Mouse (Mus musculus) megakaryocyte-erythroid progenitor cell, adult 5-6 weeks (primary cell): Measurements from ENCODE around the gene Slc6a16. TPM values are rescaled to one million over a fixed set of nuclear protein-coding genes. Genes with fewer than 3 reads are reported as not detected.

Experiments used
- ATAC-seq: replicated peaks from 2 replicates; pipeline ENCODE4 v1.8.0; 2016; ENCODE audit warnings: mild to moderate bottlenecking, inconsistent platforms; ENCODE audit not compliant: severe bottlenecking, poor library complexity, low FRiP score, low TSS enrichment
- total RNA-seq, 2 experiments: library from RNA; stranded (forward) in 1 of 2; stranded (reverse) in 1 of 2; fragments of 200-1000, 215-1000 nt in 1 of 2; fragments of >200 nt in 1 of 2; fragmentation: Nextera tagmentation in 1 of 2; gene quantifications; 2 replicates each; pipeline ENCODE4 v1.2.3; 2014 to 2017

Slc6a16 gene
- total RNA-seq (2014; fragmentation: Nextera tagmentation) (not detected in 2 replicates), total RNA-seq (2017) (not detected in 2 replicates)

DNA sequence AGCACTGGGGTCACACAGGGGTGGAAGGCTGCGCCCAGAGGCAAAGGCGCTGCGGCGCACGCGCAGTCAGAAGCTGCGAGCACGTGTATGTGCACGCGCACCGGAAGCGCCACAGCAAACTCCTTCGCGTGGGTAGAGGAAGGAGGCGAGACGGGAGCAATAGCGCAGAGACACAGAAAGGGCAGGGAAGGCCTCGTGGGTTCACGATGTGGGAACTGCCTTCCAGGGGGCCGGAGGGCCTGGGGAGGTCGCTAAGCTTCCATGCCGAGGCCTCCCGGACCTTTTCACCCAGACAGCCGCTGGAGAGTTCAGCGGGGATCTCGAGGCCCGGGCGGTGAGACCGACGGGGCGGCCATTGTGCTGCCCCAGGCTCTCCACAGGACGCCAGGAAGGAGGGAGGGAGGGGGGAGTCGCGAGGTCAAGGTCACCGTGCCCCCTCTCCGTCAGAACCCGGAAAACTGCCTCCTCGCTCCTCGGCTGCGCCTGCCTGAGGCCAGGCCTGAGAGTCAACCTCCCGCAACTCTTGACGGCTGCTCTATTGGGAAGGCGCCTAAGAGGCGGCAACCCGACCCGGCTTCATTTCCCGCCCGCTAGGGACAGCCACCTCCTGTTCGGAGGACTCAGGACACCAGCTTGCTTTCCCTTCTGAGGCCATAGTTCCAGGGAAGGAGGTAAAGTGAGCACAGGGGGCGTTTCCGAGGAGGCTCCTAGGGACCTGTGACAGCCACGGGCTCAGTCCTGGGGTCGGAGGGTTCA lies at the start of gene Slc6a16:
Gene Slc6a16, plus strand, starts transcription at position 453 of the 756 bp plus-strand sequence.
- no peak for ATAC-seq

DNA sequence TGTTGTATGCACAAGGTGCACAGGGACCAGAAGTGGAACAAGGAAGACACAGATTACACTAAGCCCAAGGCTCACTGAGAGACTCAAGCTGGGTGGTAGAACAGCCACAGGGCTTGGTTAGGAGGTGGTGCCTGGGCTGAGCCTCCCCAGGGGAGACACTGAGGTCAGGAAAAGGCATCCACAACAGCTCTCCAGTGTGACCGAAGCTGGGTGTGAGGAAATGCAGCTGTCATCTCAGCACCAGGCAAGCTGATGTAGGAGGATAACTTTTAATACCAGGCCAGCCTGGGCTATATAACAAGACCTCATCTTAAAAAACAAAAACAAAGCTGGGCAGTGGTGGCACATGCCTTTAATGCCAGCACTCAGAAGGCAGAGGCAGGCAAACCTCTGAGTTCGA lies 49.7 kb upstream of the Slc6a16 start:
- ATAC-seq: no peak

DNA sequence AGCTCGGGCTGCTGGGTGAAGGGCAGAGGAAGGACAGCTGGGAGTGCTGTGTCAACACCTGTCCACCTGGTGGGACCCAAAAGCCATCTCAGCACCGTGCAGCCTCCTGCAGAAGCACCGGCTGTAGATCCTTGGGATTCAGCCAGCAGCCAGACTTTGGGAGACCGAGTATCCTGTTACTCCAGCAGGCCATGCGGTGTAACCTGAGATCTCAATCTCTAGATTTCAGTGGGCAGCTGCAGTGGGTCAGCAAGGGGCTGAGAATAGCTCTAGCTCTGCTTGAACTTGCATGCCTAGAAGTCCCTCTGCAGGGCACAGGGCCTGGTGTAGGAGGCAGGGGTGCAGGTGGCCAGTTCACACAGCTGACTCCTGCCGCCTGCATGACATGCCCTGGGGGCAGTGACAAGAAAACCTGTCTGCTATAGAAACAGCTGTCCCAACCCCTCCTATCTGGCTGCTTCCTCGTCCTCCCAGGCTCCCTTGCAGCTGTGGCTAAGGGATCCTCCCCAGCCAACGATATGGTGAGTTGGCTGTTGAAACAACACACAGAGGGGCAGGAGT lies 49.0 kb upstream of the Slc6a16 start:
- peak; percentile 27; the same call in 1 of the 2 replicates for ATAC-seq

DNA sequence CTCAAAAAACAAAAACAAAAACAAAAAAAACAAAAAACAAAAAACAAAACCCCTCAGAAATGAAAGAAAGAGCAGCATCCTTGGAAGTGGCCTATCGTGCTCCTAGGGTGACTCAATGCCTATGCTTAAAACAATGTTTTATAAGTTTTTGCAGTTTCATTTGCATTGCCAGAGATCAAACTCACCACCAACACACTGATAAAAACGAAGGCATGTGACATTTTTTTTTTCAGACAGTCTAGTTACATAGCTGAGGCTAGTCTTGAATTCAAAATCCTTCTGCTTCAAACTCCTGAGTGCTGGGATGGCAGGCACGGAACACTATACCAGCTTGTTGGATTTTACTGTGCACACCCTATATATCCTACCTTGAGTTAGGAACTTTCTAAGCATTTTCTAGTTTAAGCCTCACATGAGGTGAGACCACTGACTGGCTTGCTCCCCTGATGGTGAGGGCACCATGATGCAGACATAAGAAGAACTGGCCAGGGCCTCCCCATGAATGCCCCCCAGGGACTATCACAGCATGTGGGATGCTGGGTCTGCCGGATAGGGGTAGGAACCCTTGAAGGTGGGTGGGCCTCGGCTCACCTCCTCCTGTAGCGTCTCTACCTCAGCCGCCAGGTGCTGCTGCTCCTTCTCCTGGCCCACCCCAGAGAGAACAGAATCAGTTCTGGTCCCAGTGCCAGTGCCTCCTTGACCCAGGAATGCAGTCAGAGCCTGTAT lies 48.1 kb upstream of the Slc6a16 start:
- no peak for ATAC-seq

DNA sequence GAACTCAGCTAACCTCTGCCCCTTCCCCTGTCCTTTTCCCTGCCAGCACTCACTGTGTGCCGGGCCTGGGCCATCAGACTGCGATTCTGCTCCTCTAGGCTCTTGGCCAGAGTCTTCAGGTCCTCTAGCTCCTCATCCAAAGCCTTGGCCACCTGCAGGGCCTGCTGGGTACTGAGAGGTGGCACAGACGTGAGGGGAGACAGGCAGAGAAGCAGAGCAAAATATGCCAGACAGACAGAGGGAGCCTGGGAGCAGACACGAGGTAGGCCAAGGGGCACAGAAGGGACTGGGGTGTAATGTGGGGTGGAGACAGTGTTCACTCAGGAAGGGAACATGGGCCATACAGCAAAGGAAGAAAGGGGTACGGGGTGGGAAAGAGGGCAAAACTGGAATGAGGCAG lies 47.5 kb upstream of the Slc6a16 start:
- ATAC-seq: no peak

DNA sequence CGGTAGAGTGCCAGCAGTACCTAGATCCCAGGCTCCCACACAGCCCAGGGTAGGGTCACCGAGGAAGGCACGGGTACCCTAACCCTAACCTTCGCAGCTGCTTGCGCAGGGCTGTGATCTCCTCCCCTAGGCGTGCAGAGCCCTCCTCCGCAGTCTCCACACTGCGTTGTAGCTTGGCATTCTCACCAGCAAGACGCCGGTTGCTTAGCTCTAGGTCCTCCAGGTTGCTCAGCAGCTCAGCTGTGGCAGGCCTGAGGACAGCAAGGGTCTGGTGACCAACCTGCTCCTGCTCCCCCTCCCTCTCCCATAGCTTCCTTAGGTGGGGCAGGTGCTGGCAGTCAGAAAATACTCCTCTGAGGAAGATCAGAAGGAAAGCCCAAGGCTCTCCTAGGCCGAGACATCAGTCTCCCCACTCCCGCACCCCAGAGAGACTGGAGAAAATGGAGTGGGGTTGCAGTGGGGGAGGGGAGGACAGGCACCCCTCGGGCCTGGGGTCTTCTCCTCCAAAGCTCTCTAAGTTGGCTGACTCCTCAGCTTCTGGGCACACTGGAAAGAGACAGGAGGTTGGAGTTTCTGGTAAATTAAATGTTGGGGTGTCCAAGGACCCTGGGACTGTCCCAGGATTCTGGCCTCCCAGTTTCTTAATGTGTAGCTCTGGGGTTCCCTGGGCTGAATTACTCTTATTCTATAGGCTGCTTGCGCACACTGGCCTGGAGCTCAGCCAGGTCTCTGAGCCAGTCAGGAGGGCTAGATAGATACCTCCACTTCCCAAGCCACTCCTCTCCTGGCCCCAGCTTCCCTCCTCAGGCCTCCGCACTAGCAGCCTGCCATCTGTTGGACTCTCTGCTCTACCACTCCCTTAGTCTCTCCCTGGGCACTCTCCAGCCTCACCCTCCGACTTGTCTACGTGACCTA lies 46.8 kb upstream of the Slc6a16 start:
- ATAC-seq: peak; percentile 31

DNA sequence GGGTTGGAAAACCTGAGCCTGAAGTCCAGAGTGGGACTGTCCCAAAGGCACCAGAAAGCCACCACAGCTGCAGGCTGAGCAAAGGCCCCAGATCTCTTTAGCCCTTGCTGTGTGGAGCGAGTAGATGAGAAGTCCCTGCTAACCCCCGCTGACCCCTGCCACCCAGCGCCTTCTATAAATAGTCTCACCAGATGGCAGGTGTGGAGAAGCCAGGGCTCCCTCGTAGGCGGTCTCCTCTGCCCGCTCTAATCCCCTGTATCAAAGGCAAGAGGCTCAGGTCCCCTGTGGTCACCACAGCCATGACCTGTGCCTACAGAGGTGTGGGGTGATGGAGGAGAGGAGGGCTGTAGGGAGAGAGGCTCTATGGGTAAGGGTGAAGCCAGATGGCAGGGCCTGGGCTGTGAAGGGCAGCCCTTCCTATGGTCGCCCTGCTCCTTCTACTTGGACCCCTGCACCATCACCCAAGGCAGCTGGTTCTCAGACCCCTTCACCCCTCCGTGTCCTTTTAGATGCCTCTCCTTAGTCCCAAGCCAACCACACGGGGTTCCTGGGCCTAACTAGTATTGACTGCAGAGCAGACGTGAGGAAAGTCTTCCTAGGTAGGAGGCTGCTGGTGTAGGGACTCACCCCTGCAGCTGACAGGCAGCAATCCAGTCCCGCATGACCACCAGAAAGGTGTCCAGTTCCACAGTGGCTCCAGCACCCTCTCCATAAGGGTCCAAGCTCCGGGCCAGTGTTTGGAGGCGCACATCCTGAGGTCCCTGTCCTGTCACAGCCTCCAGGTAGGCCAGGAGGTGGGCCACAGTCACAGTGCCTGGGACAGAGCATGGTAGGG lies 45.3 kb upstream of the Slc6a16 start:
- ATAC-seq: no peak

DNA sequence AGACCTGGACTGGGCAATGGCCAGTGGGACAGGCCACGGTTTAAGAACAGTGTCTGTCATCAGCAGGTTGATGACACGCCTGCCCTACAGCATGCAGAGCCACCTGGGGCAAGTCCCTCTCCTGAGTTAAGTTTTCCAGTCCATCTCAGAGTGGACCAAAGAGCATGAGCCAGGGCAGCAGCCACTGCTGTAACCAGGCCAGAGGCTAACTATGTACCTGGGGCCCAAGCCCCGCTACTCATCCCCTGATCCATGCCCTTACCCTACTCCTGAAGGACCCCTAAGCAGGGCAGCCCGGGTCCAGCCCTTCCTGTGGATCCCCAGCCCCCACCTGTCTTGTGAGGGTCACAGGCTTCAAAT lies 44.7 kb upstream of the Slc6a16 start:
- ATAC-seq: no peak

DNA sequence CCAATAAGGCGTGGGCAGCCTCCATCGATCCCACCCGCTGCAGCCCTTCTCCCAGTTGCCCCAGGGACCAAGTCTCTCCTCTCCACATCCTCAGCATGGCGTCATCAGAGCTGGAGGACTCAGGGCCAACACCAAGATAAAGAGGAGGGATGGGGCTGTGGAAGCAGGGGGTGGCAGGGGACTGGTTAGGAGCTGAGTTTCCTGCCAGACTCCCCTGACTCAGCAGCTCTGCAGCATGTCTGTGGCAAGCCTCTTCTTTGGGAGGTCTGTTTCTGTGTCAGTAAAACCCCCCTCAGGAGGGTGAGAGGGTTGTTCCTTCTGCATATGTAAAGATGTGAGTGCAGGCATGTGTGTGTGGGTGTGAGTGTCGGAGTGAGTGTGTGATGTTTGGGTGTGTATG lies 43.9 kb upstream of the Slc6a16 start:
- no peak for ATAC-seq

DNA sequence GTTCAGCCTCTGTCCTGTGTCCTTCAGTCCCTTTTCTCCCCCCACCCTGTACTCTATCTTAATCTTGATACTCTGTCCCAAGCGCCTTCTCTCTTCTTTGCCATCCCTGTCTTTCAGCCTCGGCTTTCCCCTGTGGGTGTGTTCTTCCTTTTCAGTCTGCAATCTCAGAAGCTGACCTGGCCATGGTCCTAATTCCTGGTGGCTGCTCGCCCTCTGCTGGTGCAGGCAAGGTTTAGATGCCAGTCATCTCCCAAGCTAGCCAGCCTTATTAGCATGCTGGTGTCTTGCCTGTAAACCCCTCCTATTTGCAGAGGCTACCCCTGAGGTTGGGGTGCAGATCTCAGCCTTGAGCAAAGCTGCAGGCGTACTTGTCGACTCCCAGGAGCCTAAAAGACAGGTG lies 42.5 kb upstream of the Slc6a16 start:
- 0 out of 2 replicates have a peak, but pooled peaks have one; percentile 53 for ATAC-seq

DNA sequence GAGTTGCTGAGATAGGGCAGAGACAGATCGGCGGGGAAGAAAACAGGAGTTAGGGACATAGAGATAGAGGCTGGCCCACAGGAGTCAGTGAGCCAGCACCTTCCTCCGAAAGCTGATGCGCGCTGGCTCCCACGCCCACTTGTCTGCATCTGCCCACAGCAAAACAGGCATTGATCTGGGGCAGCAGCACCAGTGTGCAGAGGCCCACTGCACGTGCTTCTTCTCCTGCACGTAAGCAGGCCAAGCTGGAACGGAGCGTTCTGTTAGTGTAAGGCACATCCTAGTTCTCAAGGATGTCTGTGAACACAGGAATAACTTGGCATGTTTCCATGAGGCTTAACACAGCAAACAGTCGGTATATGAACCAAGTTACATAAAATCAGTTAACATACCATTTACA lies 41.9 kb upstream of the Slc6a16 start:
- no peak for ATAC-seq

DNA sequence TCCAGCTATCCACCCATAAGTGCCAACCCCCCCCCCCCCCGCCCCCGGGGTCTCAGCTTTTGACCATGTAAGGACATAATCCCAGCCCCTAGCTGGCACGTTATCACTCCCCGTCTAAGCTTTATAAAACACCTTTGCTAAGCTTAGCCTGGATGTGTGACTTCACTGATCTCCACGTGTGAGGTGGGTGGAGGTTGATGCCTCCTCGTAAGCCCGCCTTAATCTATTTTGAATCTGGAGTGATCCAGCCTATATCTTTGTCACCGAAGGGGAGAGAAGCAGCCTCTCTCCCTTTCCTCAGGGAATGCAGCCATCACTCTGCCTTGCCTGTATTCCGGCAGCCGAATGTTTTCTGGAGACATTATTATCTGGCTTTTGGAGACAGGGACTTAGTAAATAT lies 38.2 kb upstream of the Slc6a16 start:
- ATAC-seq: no peak

DNA sequence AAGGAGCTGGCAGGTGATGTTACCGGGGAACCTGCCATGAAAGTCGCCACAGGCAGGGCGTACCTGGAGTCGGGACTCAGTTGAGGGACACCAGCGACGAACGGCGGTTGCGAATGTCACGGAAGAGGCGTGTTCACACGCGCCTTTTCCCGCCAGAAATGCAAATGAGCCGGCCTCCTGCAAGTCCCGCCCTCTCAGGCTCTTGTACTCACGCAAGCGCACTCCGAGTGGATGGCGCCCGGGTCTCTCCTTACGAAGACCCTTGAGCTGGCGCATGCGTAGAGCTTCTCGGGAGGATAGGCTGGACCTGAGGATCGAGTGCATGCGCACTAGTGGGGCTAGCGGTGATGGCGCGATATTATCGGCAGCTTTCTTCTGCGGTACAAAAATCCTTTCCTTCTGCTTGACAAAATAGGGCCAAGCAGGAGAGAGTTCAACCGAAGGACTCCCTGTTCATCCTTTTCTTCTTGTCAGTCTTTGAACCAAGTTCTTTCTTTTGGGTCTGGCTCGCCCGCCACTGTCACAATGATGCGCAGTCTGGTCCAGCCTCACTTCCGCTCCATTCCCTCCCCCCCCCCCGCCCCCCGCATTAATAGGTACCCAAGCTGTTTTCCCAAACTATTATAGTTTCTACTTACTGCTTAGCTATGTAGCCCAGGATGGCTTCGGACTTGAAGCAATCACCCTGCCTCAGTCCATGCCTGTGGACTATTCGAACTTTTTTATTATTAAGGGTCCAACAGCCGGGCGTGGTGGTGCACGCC lies 36.3 kb upstream of the Slc6a16 start, which contains the start of gene Ccdc155:
Gene Ccdc155, minus strand, starts transcription at position 513 of the 764 bp plus-strand sequence.
- peak; percentile 95 for ATAC-seq

DNA sequence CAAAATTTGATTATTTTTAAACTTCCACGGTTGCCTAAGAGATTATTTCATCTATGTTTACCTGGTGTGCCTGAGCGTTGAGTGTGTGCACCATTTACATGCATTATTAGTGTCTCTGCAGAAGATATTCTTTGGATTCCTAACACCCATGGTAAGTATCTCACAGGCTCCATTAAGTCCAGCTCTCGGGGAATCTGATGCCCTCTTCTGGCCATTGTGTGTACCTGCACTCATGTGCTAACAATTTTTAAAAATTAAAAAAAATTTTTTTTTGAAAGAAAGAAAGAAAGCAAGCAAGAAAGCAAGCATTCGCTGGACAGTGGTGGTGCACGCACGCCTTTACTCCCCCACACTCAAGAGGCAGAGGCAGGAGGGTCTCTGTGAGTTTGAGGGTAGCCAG lies 32.6 kb upstream of the Slc6a16 start:
- no peak for ATAC-seq

DNA sequence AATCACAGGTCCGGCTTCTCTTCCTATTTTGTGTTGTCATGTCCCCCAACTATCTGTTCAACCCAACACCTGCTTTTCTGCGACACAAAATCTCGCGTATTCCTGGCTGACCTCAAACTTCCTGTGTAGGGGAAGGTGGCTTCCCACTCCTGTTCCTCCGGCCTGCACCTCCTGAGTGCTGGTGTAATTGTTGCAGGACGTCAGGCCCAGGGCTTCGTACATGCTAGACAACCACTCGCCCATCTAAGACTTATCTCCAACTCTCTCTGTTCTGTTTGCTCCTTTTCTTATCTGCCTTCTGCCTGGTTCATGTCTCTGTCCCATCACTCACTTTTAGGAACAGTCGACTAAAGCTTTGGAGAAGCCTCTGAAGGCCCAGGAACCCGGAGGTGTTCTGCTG lies 29.8 kb upstream of the Slc6a16 start:
- no peak for ATAC-seq

DNA sequence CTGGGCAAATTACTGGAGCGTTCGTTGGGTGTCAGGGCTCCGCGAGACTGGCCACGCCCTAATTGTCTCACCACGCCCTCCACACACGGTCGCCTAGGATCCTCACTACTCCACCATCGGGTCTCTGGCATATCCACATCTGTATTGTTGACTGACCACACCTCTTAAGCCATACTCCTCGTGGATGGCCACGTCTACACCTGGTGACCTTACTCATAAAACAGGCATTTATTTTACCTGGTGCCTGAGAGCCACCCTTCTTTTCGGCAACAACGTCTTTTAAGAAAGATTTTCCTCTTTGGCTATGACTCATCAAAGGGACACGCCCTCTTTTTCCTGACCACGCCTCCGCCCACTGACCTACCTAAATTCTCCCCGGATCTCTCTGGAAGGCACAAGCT lies 29.0 kb upstream of the Slc6a16 start, which contains the start of gene Dkkl1:
Gene Dkkl1, minus strand, starts transcription at position 297 of the 401 bp plus-strand sequence.
- peak; percentile 78 for ATAC-seq

DNA sequence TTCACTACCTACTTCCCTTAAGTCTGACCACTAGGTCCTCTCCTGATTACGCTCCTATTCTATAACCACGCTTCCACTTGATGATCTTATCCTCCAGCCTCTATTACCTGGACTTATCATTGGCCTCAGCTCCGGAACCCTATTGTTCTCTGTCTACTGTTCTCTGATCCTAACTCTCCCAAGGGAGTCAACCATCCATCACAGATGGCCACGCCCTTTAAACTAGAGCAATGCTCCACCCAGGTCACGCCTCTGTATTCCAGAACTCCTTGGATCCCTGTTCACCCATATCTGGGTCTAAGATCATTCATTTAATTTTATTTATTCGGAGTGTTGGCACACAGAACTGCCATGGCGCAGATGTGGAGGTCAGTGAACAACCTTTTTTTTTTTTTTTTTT lies 28.5 kb upstream of the Slc6a16 start:
- ATAC-seq: no peak

DNA sequence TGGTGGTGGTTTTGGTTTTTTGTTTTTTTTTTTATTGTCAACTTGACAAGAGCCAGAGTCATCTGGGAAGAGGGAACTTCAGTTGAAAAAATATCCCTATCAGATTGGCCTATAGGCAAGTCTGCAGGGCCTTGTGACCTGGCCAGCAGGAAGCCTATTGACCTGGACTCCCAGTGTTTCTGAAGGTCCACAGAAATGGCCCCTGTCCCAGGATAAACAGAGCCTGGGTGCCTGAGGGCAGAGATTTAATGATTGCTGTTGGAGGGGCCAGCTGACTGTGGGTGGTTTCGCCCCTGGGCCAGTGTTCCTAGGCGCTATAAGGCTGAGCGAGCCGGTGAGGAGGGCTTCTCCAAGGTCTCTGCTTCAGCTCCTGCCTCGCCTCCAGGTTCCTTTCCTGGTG lies 27.2 kb upstream of the Slc6a16 start:
- ATAC-seq: no peak
